Mouse (Mus musculus) hematopoietic multipotent progenitor cell, adult 10-12 weeks (in vitro differentiated cells): ENCODE measurements around the gene Eif3g. TPM values are rescaled to one million over a fixed set of nuclear protein-coding genes. Genes with fewer than 3 reads are reported as not detected.

ENCODE experiments used
- polyA plus RNA-seq: library from polyadenylated mRNA; stranded (reverse); fragments of >175 nt; gene quantifications from 2 replicates; pipeline ENCODE4 v1.2.3, GENCODE M21; 2012; ENCODE audit warnings: low replicate concordance

Eif3g gene
- 192 and 471 TPM in 2 replicates for polyA plus RNA-seq

DNA sequence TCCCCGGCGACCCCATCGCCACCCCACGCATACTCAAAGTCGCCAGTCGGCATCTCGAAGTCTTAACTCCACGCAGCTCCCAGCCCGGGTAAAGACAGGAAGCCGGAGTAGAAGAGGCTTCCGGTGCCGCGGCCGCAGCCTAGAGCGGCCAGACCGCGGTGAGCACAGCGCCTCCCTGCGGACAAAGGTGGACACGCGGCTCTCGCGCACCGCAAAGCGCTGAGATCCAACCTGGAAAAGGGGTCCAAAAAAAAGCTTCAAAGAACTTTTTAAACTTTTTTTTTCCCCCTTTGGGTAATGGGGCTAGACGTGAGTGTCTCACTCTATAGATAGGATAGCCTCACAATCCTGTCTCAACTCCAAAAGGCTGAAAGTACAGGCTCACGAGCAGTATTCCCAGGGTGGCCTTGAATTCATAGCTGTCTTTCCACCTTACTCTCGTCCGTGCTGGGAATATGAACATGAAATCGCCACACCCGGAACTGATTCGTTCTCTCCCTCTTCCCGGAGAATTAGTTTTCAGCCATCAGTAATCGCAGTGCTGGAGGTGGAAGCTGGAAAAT, at the start of gene Eif3g:
Gene Eif3g, minus strand, starts transcription at position 113 of the 563 bp plus-strand sequence.

DNA sequence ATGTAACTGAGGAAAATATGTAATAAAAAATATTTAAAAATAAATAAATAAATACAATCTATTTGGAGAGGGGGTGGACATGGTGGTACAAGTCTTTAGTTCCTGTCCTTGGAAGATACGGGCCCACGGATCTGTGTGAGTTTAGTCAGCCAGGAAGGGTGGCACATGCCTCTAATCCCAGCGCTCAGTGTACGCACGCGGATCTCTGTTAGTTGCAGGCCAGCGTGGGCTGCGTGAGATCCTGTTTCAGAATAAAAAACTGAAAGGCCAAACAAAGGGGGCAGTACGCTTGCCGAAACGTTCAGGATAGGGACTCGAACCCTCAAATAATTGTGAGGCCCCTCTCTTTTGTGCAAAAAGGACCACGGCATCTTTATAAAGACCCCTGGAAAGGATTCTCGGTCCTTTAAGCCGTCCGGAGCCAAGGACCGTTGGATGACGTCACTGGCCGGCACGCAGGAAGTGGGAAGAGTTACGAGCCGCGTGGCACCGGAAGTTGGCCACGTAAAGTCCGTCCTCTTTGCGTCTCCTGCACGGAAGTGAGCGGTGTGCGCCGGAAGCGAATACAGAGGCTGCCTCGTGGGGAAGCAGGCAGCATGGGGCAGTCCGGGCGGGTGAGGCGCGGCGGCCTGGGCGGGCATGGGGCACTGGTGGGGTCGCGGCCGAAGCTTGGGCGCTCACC, 10.6 kb downstream of the Eif3g start, which contains the start of gene Ppan:
Gene Ppan, plus strand, starts transcription at position 472 of the 682 bp plus-strand sequence.

DNA sequence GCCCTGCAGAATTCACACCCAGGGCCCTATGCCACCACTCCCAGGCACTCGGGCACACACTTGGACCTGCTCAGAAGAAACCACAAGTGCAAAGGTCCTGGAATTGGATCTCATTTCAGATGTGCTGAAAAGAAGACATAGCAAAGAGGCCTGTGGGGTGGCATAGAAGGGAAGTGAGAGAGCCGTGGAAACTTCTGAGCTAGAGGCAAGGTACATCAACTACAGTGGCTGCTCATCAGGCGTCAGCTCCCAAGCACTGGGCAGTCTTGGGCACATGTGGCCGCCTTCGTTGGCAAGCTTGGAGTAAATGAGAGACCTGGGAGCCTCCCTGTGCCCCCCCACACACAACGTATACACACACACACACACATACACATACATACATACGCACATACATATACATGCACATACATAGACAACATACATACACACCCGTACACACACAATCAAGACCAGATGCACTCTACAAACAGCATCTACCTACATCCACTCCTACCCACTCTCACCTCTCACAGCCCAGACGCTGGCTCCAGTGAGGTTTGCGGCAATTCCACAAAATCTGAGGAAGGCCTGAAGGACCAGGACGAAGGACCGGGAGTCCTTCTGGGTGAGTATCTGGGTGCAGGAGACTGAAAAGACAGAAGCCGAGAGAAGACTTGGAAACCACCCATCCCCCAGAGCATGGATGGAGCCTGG, 19.2 kb downstream of the Eif3g start, which contains the start of gene Angptl6:
Gene Angptl6, minus strand, starts transcription at position 631 of the 696 bp plus-strand sequence.

DNA sequence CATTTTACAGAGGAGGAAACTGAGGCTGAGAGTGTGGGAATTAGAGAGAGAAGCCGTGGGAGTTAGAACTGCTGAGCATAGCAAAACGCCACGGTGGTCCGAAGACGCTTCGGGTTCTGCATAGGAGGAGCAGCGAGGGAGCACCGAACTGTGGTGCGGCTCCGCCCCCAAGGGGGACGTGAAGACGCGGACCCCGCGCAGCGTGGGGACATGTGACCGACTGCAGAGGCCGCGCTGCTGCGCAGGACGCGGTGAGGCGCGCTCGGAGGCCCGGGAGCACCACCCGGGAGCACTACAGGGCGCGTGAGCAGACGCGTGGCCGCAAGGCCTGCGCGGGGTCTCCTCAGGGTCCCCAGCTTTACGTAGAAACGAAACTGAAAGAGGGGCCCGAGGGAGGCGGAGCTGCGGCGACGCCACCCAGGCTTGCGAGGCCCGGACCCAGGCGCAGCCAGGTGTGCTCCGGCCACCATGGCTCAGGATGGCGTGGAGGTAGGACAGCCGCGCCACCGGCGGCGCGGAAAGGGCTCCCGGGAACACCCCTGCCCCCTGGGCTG, 29.9 kb downstream of the Eif3g start, which contains the start of gene A230050P20Rik:
Gene A230050P20Rik, plus strand, starts transcription at position 195 of the 554 bp plus-strand sequence.

Other genes starting within 250 kb of the Eif3g start
- 11.2 and 13.1 TPM in 2 replicates for gene Pin1, start 246.5 kb downstream of the Eif3g start, polyA plus RNA-seq
- gene Olfm2, start 152.3 kb downstream of the Eif3g start, polyA plus RNA-seq, result 0.10 TPM in 1 of 2 replicates, not detected in the other
- gene Col5a3, start 83.6 kb downstream of the Eif3g start, polyA plus RNA-seq, result 0.94 and 1.0 TPM in 2 replicates
- gene Rdh8, start 80.1 kb downstream of the Eif3g start, polyA plus RNA-seq, result not detected in 2 replicates
- gene A230050P20Rik, start 30.0 kb downstream of the Eif3g start, polyA plus RNA-seq, result 86.0 and 279 TPM in 2 replicates
- gene Angptl6, start 18.9 kb downstream of the Eif3g start, polyA plus RNA-seq, result 2.3 and 3.8 TPM in 2 replicates
- gene Ppan, start 10.4 kb downstream of the Eif3g start, polyA plus RNA-seq, result 93.7 and 103 TPM in 2 replicates
- gene Dnmt1, start 61.3 kb upstream of the Eif3g start, polyA plus RNA-seq, result 59.7 and 61.0 TPM in 2 replicates
- 1.7 and 4.4 TPM in 2 replicates for gene S1pr2, start 78.2 kb upstream of the Eif3g start, polyA plus RNA-seq
- gene Mrpl4, start 104.1 kb upstream of the Eif3g start, polyA plus RNA-seq, result 45.9 and 87.9 TPM in 2 replicates
- gene Icam1, start 117.4 kb upstream of the Eif3g start, polyA plus RNA-seq, result 37.9 and 60.7 TPM in 2 replicates
- gene Icam4, start 130.8 kb upstream of the Eif3g start, polyA plus RNA-seq, result 2.4 and 30.5 TPM in 2 replicates
- 1.2 and 1.5 TPM in 2 replicates for gene Icam5, start 133.4 kb upstream of the Eif3g start, polyA plus RNA-seq
- gene Zglp1, start 168.5 kb upstream of the Eif3g start, polyA plus RNA-seq, result 4.7 and 6.8 TPM in 2 replicates
- gene Gm49373, start 174.5 kb upstream of the Eif3g start, polyA plus RNA-seq, result 0.26 and 0.64 TPM in 2 replicates
- 24.8 and 46.2 TPM in 2 replicates for gene Fdx1l, start 175.0 kb upstream of the Eif3g start, polyA plus RNA-seq
- 43.7 and 103 TPM in 2 replicates for gene Gm38431, start 193.4 kb upstream of the Eif3g start, polyA plus RNA-seq
- gene Raver1, start 193.4 kb upstream of the Eif3g start, polyA plus RNA-seq, result 182 and 466 TPM in 2 replicates
- gene Tyk2, start 232.6 kb upstream of the Eif3g start, polyA plus RNA-seq, result 47.9 and 58.5 TPM in 2 replicates